Mouse (Mus musculus) small intestine, adult 2 months (tissue): ENCODE data around the gene Lyrm9. TPM values are rescaled to one million over a fixed set of nuclear protein-coding genes. Genes with fewer than 3 reads are reported as not detected.
"Not testable (repeated sequence)": the region's sequence is repeated elsewhere in the genome, so short reads cannot be mapped to it uniquely, and the experiment has no call there.

Experiments
- H3K27ac ChIP-seq: fragments of 200-500 bp; 2 replicates; pipeline ENCODE4 v1.5.1; 2012; ENCODE audit warnings: low read depth, low read length, control low read depth, inconsistent platforms; ENCODE audit not compliant: insufficient read depth
- H3K27me3 ChIP-seq: fragments of 200-500 bp; 2 replicates; pipeline ENCODE4 v1.6.1; 2012; ENCODE audit warnings: mild to moderate bottlenecking, moderate library complexity, low read length, inconsistent platforms; ENCODE audit not compliant: control insufficient read depth, insufficient read depth
- H3K36me3 ChIP-seq: fragments of 200-500 bp; 2 replicates; pipeline ENCODE4 v1.6.1; 2012; ENCODE audit warnings: mild to moderate bottlenecking, low read length, control low read depth, inconsistent platforms; ENCODE audit not compliant: control insufficient read depth, insufficient read depth
- H3K4me1 ChIP-seq: fragments of 200-500 bp; 2 replicates; pipeline ENCODE4 v1.6.1; 2012; ENCODE audit warnings: low read length, inconsistent platforms, mixed read lengths; ENCODE audit not compliant: control insufficient read depth, insufficient read depth, insufficient read length
- H3K4me3 ChIP-seq: fragments of 200-500 bp; 2 replicates; pipeline ENCODE4 v1.5.1; 2012; ENCODE audit warnings: low read depth, mild to moderate bottlenecking, control low read depth, inconsistent platforms, low read length, moderate library complexity
- CTCF ChIP-seq: fragments of 200-500 bp; IDR thresholded peaks from 2 replicates; pipeline ENCODE4 v1.5.1; 2012; ENCODE audit warnings: low read depth, mild to moderate bottlenecking, control low read depth, inconsistent platforms, low read length, moderate library complexity, mixed read lengths; ENCODE audit not compliant: insufficient replicate concordance, insufficient read length; ENCODE audit errors: extremely low read depth
- POLR2A ChIP-seq: fragments of 200-500 bp; IDR thresholded peaks from 2 replicates; pipeline ENCODE4 v1.6.1; 2012; ENCODE audit warnings: low read depth, mild to moderate bottlenecking, control low read depth, inconsistent platforms, low read length, moderate library complexity
- WGBS: fragments of 180-500 bp; shearing (Covaris S2); methylation state at CpG from one replicate; pipeline ENCODE4 v1.1.7; 2018; 5-methylcytosine and 5-hydroxymethylcytosine counted together
- polyA plus RNA-seq: library from polyadenylated mRNA; depleted of rRNA; stranded (reverse); fragments of >200 nt; gene quantifications from 2 replicates; pipeline ENCODE4 v1.2.3, GENCODE M21; 2012

Lyrm9 gene
- polyA plus RNA-seq, 1 experiment = 11.4 TPM

DNA sequence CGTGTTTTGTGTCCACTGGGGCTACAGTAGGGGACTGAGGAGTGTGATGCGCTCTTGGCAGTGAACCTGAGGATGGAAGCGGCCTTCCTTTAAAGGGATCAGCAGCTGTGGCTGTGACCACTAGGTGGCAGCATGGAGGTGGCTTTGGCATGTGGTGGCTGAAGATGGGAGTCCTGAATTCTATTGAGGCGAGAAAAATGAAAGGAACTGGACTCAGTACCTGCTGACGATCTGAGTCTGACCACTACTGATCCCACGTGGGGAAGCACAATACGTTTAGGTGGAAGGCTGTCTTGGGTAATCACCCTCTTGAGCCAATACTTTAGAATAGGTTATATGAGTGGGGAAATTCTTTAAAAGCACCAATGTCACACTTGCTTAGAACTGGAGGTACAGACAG is 29.9 kb downstream of the Lyrm9 start:
- H3K27me3 ChIP-seq = no peaks in the 10 kb centered on the region
- peaks cover 6% of the 10 kb centered on the region; the same call in 1 of the 2 replicates for H3K4me1 ChIP-seq
- no peaks in the 10 kb centered on the region for H3K36me3 ChIP-seq
- 8% methylated on average over 7 of the region's 7 CpGs for WGBS
- no peak overlapping the region for H3K27ac ChIP-seq
- H3K4me3 ChIP-seq = no peak overlapping the region
- no peak for TF ChIP-seq POLR2A
- TF ChIP-seq CTCF = peak; percentile 91

DNA sequence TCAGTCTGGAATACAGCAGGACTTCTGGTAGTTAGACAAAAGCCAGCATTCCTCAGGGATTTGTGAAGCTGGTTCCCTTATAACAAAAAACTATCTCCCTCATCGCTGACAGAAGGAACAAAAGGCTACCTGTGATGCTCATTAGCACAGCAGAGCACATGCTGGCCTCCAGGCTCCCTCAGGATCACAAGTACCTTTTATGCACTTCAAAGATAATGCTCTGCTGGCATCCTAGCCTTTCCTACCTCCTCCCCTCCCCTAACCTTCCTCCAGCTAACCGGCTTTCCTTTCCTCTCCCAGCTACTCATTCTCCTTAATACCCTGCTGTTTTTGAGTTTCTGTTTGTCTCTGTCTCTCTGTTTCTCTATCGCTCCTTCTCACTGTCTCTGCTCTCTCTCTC is 31.2 kb downstream of the Lyrm9 start:
- Histone ChIP-seq H3K36me3 (no peaks in the 10 kb centered on the region), H3K4me3 (no peak overlapping the region), H3K27me3 (no peaks in the 10 kb centered on the region), H3K4me1 (no peaks in the 10 kb centered on the region), H3K27ac (no peak overlapping the region)
- 68% methylated on average over 3 of the region's 3 CpGs for WGBS
- TF ChIP-seq CTCF (no peak), POLR2A (no peak)

DNA sequence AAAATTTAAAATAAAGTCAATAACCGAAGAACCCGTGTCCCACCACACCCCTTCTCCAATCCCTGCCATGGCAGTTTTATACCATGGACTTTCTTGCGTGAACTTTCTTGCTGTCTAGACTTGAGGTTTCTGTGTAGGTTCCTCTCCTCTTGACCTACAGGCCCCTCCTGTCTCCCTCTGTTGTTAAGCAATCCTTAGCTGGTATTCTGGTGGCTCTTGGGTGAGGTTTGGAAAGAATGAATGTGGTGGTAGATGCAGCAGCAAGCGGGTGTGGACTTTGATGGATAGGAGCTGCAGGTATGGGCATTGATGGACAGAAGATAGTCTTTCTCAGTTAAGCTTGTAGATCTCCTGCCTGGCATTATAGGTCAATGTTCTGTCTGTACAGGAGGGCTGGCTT is 37.5 kb downstream of the Lyrm9 start:
- WGBS = 92% methylated on average over 4 of the region's 4 CpGs
- TF ChIP-seq POLR2A (no peak), CTCF (no peak)
- no peak overlapping the region for H3K27ac ChIP-seq
- no peaks in the 10 kb centered on the region; the same call in 1 of the 2 replicates for H3K4me1 ChIP-seq
- H3K36me3 ChIP-seq = no peaks in the 10 kb centered on the region
- no peaks in the 10 kb centered on the region for H3K27me3 ChIP-seq
- no peak overlapping the region for H3K4me3 ChIP-seq

DNA sequence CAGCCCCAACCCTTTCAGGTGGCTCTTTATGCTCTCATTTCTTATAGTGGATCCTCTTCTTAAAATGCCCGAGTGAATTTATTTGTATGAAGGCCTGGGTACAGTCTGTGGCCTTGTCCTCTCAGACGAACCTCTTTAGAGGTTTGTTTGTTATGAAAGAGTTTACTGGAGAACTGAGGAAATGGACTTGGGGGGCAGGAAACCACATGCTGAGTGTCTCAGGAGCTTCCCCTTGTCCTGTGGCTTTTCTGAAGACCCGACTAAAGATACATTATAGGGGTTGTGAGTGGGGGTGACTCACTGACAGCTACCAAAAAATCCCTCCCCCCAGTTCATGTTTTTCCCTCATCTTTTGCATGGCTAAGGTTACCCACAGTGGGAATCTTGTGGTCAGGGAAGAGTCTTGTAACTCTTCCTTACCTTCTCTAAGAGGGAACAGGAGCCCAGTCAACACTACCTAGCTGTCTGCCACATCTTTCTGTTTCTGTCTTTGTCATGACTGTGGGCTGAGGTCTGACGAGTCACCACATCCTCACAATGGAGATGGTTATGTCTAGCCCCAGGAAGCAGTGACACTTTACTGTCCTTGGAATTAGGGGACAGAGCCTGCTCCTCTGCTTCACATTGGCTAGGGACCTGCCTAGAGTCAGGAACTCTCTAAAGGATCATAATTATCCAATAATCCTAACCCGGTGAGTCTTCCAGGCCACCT is 38.3 kb downstream of the Lyrm9 start:
- no peak for TF ChIP-seq CTCF
- TF ChIP-seq POLR2A = no peak
- H3K4me3 ChIP-seq = no peak overlapping the region
- no peaks in the 10 kb centered on the region for H3K36me3 ChIP-seq
- no peaks in the 10 kb centered on the region; the same call in 1 of the 2 replicates for H3K4me1 ChIP-seq
- 74% methylated on average over 5 of the region's 5 CpGs for WGBS
- no peaks in the 10 kb centered on the region for H3K27me3 ChIP-seq
- no peak overlapping the region for H3K27ac ChIP-seq

DNA sequence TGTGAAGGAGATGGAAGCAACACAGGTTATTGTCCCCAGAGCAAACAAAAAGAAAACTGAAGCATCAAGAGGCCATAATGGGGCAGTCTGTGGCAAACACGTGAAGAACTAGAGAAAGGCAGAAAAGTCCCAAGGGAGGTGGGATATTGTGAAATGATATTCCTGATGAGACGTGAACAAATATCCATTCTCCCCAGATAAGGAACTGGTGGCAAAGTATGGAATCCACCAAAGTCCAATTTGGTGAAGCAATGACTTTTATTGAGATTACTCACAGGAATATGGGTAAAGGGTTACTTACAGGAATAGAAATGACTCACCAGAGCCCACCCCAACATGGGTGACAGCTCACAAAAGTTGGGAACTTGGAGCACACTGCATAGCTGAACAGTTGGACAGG is 38.9 kb downstream of the Lyrm9 start:
- WGBS = 64% methylated on average over 2 of the region's 2 CpGs
- Histone ChIP-seq H3K36me3 (no peaks in the 10 kb centered on the region), H3K27ac (no peak overlapping the region), H3K4me3 (no peak overlapping the region), H3K27me3 (no peaks in the 10 kb centered on the region), H3K4me1 (no peaks in the 10 kb centered on the region; the same call in 1 of the 2 replicates)
- no peak for TF ChIP-seq CTCF
- no peak for TF ChIP-seq POLR2A

DNA sequence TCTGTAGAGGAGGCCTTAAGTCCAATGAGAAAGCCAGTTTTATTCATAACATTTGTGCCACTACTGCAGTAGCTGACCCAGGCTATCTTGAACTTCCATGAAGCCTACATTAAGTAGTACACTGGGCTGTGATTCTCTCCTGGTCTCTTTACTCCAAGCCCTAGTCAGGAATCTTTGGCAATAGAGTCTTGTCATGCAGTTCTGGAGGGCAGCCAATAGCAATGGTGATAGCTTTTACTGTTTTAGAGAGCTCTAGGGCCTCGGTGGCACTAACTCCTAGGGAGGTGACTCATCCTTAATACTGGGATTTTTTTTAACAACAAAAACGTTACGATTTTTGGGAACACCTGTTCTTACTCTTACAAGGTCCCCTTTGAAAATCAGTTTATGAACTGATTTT is 40.1 kb downstream of the Lyrm9 start:
- no peaks in the 10 kb centered on the region for H3K27me3 ChIP-seq
- no peaks in the 10 kb centered on the region for H3K36me3 ChIP-seq
- no peak overlapping the region for H3K4me3 ChIP-seq
- 22% methylated on average over 3 of the region's 3 CpGs for WGBS
- TF ChIP-seq POLR2A (no peak), CTCF (no peak)
- no peak overlapping the region for H3K27ac ChIP-seq
- H3K4me1 ChIP-seq = no peaks in the 10 kb centered on the region; the same call in 1 of the 2 replicates

DNA sequence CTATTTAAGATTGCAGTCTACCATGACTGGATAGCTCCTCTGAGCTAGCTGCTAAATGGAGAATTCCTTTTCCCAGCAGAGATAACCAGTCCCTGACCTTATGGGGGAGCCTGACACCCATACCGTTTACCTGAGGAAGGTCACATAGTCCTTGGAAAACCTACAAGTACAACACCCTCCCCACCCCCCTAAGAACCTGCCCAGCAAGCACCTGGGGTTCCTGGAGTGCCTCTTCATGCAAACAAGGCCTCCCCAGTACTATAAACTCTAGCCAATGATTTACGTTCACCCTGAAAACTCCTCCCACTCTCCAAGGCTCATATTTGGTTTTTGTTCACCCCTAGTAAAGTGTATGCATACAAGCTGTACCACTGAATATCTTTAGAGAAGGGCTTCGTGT is 41.3 kb downstream of the Lyrm9 start:
- Histone ChIP-seq H3K27me3 (no peaks in the 10 kb centered on the region), H3K4me1 (no peaks in the 10 kb centered on the region; the same call in 1 of the 2 replicates), H3K36me3 (no peaks in the 10 kb centered on the region), H3K27ac (no peak overlapping the region), H3K4me3 (no peak overlapping the region)
- no peak for TF ChIP-seq POLR2A
- no peak for TF ChIP-seq CTCF
- WGBS = 35% methylated on average over 3 of the region's 3 CpGs

DNA sequence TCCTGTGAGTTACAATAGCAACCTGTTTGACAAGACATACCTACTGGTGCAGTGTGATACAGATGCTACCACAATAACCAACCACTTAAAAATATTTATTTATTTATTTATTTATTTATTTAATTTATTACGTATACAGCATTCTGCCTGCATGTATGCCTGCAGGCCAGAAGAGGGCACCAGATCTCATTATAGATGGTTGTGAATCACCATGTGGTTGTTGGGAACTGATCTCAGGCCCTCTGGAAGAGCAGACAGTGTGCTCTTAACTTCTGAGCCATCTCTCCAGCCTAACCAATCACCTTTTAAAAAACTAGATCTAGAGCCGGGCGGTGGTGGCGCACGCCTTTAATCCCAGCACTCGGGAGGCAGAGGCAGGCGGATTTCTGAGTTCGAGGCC is 42.8 kb downstream of the Lyrm9 start:
- H3K27me3 ChIP-seq, H3K27ac ChIP-seq, H3K4me1 ChIP-seq, H3K36me3 ChIP-seq, H3K4me3 ChIP-seq: not testable (repeated sequence)
- 97% methylated on average over 8 of the region's 8 CpGs for WGBS
